Mouse (Mus musculus): ENCODE measurements around the gene Cox14.
"Not testable (repeated sequence)": the region's sequence is repeated elsewhere in the genome, so short reads cannot be mapped to it uniquely, and the experiment has no call there.

Gene Cox14

DNA sequence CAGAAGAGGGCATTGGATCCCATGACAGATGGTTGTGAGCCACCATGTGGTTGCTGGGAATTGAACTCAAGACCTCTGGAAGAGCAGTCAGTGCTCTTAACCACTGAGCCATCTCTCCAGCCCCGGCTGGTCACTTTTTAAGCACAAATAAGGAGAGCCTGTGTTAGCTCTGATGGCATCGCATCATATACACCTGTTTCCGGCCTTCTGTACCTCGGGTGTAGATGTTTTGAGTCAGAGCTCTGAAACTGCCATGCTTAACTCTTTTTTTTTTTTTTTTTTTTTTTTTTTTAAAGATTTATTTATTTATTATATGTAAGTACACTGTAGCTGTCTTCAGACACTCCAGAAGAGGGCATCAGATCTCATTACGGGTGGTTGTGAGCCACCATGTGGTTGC lies 1.6 kb downstream of the Cox14 start:
- DNase-seq (ENCODE audit: low spot score) = not testable (repeated sequence)

DNA sequence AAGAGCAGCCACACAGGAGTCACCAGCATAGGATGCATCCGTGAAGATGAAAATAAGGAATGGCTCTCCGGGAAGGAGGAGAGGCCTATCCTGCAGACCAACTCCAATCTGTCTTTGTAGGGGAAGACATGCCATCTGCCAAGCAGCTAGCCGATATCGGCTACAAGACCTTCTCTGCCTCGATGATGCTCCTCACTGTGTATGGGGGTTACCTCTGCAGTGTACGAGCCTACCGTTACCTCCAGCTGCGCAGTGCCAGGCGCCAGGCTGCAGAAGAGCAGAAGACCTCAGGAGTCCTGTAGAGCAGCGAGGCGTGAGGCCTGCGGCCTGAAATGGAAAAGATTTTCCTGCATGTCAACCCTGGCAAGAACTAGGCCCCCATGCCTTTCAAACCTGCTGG lies 2.1 kb downstream of the Cox14 start:
- DNase-seq (ENCODE audit: low spot score) = no peak

DNA sequence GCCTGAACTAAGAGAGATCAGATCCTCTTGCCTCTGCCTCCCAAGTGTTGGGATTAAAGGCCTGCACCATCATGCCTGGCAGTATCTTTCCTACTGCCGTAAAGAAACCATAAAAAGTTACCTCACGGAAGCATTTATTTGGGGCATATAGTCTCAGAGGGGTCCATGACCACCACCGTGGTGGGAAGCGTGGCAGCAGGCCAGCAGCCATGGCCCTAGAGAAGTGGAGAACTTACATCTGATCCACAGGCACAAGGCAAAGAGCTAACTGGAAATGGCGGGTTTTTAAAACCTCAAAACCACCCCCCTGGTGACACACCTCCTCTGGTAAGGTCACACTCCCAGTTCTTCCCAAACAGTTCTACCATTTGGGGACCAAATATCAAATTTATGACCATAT lies 2.8 kb downstream of the Cox14 start:
- no peak for DNase-seq (ENCODE audit: low spot score)

DNA sequence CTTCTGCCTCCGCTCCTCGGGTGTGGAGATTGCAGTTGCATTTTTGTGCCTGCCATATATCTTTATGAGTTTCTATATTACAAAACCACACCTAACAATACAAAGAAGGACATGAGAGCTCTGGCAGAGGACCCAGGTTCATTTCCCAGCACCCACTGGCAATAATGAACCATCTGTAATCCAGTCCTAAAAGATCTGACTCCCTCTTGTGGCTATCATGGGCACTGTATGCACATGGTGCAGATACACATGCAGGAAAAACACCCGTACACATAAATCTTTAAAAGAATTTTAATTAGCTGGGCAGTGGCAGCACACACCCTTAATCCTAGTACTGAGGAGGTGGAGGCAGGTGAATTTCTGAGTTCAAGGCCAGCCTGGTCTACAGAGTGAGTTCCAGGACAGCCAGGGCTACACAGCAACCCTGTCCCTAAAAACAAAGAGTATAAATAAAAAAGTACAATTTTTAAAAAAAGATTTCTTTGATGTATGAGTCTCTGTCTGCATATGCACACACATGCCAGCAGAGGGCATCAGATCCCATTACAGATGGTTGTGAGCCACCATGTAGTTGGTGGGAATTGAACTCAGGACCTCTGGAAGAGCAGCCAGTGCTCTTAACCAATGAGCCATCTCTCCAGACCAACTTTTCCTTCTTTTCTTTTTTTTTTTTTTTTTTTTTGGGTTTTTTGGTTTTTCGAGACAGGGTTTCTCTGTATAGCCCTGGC lies 3.8 kb downstream of the Cox14 start:
- DNase-seq (ENCODE audit: low spot score) = no peak

DNA sequence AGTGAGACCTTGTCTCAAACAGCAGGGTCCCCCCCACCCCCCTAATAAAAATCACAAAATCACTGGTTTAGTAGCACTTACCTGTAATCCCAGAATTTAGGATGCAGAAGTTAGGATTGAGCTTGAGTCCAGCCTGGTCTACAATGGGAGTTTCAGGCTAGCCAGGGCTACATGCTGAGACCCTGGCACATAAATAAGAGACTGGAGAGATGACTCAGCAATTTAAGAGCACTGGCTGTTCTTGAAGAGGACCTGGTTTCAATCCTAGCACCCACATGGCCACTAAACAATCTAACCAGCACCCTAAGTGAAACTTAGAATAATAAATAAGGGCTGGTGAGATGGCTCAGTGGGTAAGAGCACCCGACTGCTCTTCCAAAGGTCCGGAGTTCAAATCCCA lies 5.7 kb downstream of the Cox14 start:
- no peak for DNase-seq (ENCODE audit: low spot score)

DNA sequence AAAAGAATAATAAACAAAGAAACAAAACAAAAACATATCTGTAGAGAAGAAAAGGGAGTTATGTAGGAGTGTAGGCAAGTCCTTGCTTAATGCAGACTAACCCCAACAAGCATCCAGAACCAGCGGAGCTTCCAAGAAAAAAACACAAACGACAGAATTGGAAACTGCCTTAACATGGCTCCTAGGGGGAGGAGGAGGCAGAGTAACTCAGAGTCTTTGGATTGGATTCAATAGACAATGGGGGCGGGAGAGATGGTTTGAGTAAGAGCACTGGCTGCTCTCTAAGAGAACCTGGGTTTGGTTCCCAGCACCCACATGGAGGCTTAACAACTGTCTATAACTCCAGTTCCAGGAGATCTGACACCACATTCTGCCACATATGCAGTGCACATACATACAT lies 6.3 kb downstream of the Cox14 start:
- no peak for DNase-seq (ENCODE audit: low spot score)

DNA sequence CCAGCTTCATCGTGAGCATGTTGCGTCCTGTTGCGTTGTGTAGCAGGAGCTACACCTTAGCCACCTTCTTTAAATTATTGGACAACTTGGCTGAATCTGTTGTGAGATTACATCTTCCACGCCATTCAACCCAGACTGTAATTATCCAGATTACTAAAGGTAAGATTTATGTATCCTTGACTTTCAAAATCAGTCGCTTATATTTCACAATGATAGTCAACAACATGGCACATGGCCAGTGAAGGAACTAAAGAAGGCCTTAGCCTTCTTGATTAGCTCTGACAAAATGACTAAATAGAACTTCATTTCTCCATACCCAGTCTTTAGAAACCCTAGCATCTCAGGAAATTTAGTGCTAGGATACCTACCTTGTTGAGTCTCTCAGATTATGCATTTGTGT lies 7.8 kb downstream of the Cox14 start:
- no peak for DNase-seq (ENCODE audit: low spot score)

DNA sequence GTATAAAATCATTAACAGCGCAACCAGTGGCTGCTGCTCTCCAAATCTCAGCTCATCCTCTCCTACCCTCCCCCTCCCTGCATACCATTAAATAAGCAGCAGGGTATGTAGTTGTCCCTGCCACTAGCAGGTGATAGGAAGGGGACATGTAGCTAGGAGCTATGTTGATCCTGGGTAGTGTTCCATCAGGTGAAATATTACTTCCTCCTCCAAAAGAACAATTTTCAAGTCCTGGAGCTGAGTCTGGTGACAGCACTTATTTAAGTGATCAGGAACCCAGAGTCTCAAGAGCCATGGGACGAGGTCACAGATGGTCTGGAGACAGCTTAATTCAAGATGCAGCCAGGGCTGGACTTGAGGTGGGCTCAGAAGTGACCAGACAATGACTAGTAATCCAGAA lies 10.2 kb downstream of the Cox14 start:
- DNase-seq (ENCODE audit: low spot score) = no peak

DNA sequence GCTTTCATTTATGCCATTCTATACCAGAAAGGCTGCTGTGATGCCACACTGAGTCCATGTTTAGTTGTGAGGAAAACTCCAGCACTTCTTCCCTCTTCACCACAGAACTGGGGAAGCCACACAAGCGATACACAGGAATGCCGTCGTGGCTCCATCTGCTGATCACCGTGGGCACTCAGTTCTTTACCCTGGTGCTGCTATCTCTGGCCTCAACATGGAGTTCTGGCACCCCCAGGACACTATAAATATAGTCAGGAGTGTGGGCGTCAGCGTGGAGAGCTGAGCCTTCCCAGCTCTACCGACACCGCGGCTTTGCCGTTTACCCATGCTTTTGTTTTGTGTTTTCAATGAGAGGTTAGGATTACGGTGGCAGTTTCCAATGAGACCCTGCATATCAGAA lies 11.3 kb downstream of the Cox14 start:
- no peak for DNase-seq (ENCODE audit: low spot score)

DNA sequence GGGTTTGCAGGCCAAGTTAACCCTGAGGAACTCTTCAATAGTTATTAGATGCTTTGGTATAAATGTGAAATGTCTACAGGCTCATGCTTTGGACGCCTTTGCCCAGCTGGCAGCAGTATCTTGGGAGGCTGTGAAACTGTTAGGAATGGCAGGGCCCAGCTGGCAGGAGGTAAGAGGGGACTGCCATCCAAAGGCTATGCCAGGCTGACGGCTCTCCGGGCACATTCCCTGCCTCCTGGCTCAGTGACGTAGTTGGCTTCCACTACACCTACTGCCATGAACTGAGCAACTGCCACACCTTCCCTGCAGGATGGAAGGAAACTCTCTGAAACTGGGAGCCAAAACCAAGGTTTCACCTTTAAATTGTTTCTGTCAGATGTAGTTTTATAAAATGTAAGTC lies 14.8 kb downstream of the Cox14 start:
- DNase-seq (ENCODE audit: low spot score) = no peak

DNA sequence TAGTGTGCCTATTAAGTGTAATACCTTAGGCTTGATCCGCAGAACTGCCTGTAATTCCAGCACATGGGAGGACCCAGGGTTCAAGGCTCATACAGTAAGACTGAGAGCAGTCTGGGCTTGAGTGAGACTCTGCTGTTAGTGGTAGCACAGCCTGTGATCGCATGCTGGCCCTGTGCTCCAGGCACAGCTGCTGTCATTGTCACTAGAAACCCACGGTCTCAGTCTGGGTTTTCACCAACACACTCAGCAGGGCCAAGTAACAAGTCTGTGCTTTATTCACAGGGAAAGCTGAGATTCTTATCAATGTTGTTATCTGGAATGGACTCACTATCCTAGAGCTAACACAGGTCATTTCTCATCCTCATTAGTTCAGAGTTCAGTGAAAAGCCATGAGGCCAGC lies 28.8 kb downstream of the Cox14 start:
- no peak for DNase-seq (ENCODE audit: low spot score)

DNA sequence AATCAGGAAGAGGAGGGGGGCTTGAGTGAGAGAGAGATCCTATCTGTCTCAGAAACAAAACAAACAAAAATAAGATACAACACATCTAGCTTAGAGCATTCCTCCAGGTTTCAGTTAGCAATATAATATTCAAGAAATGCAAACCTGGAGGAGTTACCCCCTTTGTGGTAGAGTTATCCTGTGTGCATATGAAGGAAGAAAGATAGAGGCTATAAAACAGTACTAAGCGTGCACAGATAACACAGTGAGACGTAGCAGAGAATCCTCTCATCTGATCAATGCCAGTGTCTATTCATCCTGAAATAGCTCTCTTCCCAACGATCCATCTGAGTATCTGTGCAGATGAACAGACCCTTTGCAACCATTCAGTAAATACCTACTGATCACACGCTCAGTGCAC lies 42.0 kb downstream of the Cox14 start:
- DNase-seq (ENCODE audit: low spot score) = no peak

DNA sequence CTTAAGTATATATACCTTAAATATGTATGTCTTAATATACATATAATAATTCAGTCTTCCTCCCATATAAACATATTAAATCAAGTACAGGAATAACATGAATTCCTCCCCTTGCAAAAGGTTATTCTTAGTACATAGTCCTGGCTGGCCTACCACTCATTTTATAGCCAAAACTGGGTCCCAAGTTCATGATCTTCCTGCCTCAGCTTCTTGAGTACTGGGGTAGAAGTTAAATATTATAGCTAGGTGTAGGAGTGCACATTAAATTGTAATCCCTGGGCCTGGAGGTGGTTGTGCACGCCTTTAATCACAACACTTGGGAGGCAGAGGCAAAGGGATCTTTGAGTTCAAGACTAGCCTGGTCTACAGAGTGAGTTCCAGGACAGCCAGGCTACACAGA lies 43.3 kb downstream of the Cox14 start:
- DNase-seq (ENCODE audit: low spot score) = no peak

DNA sequence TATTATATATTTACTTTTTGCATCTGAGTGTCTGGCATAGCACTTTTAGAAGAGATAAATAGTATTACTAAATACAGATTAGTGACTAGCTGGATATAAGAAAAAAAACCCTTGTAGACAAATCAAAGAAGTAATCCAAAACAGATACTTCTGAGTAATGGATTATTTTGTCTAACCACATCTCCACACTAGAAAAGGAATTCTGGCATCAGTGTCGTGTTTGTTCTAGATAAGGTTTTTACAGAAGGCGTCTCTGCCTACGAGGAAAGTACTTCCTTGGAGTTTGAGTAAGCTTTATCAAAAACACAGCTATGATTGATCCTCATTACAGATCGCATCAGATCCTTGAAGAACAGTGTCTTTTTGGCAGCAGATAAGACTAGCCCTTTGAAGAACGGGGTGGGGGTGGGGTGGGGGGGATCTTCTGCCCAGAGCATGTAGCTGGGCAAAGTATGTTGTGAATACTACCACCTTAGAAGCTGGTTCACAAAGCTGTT lies 45.6 kb downstream of the Cox14 start:
- DNase-seq (ENCODE audit: low spot score) = no peak

DNA sequence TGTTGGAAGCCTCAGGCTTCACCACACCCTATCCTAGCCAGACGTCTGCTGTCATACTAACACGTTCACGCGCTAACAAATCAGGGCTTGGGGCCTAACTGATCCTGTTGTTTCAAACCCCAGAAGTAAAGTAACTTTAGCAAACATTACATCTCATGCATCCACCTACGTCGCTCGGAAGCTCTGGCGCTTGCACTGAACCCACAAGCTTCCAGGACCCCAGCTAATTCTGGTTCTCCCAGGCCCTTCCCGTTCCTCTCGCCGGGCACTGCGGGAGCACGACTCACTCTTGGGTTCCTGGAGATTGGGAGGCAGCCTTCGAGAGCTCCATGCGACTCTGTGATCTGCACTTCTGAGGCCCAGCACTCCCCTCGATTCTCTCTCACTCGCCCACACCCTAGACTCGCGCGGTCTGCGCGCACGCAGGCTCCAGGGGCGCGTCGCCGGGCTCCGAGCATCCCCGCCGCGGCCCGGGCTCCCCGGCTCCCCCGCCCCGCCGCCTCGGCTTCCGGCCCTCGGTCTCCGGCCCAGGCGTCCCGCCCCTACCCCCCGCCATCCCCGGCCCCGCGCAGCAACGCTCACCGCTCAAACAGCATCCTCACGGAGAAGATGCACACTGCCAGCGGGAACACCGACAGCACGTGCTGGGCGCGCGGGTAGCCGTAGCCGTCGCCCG lies 46.3 kb downstream of the Cox14 start:
- DNase-seq (ENCODE audit: low spot score) = peak; percentile 59

DNA sequence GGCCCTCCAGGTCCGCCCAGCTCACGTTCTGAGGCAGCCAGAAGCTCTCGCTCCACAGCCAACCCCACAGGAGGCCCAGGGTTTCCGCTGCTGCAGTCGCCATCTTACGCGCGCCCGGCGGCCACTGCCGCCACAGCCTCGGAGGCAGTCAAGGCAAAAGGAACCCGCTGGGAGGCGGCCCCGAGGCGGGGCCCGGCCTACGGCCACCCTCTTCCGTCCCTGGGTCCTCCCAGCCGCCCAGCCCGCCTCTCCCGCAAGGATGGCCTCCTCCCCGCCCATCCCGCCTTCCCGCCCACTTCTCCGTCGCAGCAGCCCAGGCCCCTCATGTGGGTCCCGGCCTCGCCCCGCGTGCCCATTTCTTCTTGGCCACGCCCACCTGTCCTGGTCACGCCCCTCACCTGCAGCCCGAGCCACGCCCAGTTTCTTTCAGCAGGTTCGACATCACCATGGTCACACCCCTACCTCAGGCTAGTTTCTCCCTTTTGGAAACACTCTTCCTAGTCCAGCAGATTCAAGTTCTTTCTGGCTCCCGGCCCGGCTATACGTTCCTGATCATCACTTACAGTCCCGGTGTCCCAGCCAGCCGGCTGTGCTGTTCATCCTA lies 47.0 kb downstream of the Cox14 start:
- DNase-seq (ENCODE audit: low spot score) = peak; percentile 91

DNA sequence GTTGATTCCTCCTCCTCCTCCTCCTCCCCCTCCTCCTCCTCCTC lies 47.3 kb downstream of the Cox14 start, which contains the start of gene Cers5:
Cers5 (minus strand) TSS at position 5 of the 44 bp plus-strand sequence.
- DNase-seq (ENCODE audit: low spot score) = not testable (repeated sequence)

DNA sequence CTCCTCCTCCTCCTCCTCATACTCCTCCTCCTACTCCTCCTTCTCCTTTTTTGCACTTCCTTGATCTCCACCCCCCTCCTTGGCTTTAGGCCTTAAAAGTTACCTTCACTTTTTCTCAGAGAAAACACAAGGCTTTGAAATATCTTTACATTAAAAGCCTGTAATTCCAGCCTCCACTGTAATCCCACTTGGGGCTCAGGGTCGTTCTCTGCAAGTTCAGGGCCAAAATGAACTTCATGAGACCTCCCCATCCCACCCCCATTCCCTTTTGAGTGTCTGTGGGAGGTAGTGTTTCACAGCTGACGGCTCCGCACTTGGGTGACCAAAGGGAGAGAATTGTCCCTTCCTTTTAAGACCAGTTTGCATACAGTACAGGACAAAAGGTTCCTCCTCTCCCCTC lies 47.5 kb downstream of the Cox14 start:
- peak; percentile 8 for DNase-seq (ENCODE audit: low spot score)
